Mouse (Mus musculus) lung, embryonic 15.5 days (tissue): ENCODE measurements at regions not wholly inside any gene's neighbourhood (a gene's known extent, or its start where the extent isn't known, plus 50 kb on each side); places are given as distances from the start of the nearest gene placed in this dataset.
"Not testable (repeated sequence)": the region's sequence is repeated elsewhere in the genome, so short reads cannot be mapped to it uniquely, and the experiment has no call there.

Experiments used
- ATAC-seq: fragments of 200-750 bp; cut with Nextera tagmentation; 2 replicates; pipeline ENCODE4 v1.8.0; 2017; ENCODE audit warnings: moderate number of reproducible peaks, borderline replicate concordance; ENCODE audit not compliant: low FRiP score, low TSS enrichment; ENCODE audit errors: extremely low read depth
- H3K27ac ChIP-seq: fragments of 300-500 bp; sonication (generic); 2 replicates; pipeline ENCODE4 v1.5.1; 2015; ENCODE audit warnings: moderate library complexity, mild to moderate bottlenecking, inconsistent platforms
- H3K27me3 ChIP-seq: fragments of 300-500 bp; sonication (generic); 2 replicates; pipeline ENCODE4 v1.6.1; 2015; ENCODE audit warnings: inconsistent platforms
- H3K36me3 ChIP-seq: fragments of 300-500 bp; sonication (generic); 2 replicates; pipeline ENCODE4 v1.6.1; 2015; ENCODE audit warnings: inconsistent platforms
- H3K4me1 ChIP-seq: fragments of 300-500 bp; sonication (generic); 2 replicates; pipeline ENCODE4 v1.6.1; 2015; ENCODE audit warnings: inconsistent platforms
- H3K4me2 ChIP-seq: fragments of 300-500 bp; sonication (generic); 2 replicates; pipeline ENCODE4 v1.6.1; 2015; ENCODE audit warnings: inconsistent platforms, mild to moderate bottlenecking, moderate library complexity
- H3K4me3 ChIP-seq: fragments of 300-500 bp; sonication (generic); 2 replicates; pipeline ENCODE4 v1.5.1; 2015; ENCODE audit warnings: mild to moderate bottlenecking, inconsistent platforms
- H3K9ac ChIP-seq: fragments of 300-500 bp; sonication (generic); 2 replicates; pipeline ENCODE4 v1.6.1; 2015; ENCODE audit warnings: inconsistent platforms
- H3K9me3 ChIP-seq: fragments of 300-500 bp; sonication (generic); 2 replicates; pipeline ENCODE4 v1.6.1; 2016; ENCODE audit warnings: inconsistent platforms
- WGBS: fragments of 180-500 bp; shearing (Covaris S2); methylation state at CpG from one replicate; pipeline ENCODE4 v1.1.7; 2015; 5-methylcytosine and 5-hydroxymethylcytosine counted together

DNA sequence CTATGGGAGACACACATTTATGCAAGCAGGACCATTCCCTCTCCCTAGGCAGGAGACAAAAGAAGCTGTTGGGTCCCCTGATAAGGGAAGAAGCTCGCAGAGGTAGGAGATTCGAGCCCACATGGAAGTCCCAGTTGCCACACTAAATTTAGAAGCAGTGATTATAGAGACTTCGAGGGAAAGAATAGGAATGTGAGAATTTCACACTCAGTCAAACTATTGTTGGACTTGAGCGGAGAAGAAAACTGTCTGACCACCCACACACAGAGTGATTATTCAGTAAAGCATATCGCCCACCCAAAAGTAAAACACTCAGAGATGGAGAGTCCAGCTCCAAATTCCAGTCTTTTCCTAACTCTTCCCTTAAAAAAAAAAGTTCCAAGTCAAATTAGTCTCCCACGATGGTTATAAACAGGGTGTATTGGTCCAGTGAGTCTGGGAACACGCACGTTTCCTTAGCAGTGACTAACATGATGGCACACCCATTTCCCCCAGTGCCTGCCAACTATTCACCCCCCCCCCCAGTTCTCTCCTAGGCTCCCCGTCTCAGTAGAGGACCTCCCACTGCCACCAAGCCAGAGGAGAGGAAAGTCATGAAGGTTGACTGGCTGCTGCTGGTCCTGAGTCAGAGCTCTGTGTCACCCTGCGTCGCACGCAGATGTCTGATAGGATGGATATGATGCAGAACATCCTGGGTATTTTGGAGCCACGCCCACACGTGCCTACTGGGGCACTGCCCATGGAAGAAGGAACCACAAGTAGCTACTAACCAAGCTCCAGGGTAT is 120.1 kb downstream of the Tcp10c start:
- H3K4me2 ChIP-seq = no peak overlapping the region
- 54% methylated on average over 14 of the region's 14 CpGs for WGBS
- peak; percentile 20; the same call in 1 of the 2 replicates for ATAC-seq
- no peak overlapping the region for H3K9ac ChIP-seq
- H3K27ac ChIP-seq = peak overlapping the region; percentile 65
- no peaks in the 10 kb centered on the region for H3K36me3 ChIP-seq
- peaks cover 27% of the 10 kb centered on the region for H3K4me1 ChIP-seq
- H3K9me3 ChIP-seq = no peaks in the 10 kb centered on the region
- H3K27me3 ChIP-seq = no peaks in the 10 kb centered on the region
- H3K4me3 ChIP-seq = no peak overlapping the region

DNA sequence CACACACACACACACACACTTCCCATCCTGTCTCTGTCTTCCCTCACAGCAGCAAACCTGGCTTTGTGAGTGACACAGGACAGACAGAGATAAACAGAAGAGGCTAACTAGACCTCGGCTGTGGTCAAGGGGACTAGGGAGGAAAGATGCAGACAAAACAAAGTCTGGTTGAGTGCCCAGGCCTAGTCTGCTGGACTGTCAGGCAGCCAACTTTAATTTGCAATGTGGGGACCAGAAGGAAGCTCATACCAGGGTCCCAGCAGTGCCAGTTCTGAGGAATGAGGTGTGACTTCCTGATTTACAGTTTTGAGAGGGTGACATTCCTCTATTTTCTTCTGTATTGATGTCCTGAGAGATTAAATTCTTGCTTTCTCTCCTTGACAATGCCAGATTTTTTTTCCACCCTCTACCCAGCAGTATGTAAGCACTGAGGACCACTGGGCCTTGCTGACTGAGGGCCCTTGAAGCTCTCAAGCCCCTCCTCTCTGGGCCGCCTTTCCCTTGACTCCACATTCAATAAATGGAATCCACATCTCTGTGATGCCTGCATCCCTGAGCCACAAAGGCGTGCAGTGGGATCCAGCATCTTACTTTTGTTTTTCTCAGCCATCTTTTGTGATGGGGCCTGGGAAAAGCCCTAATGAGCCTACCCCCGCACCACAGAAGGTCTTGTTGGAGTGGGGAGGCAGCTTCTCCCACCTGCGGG is 124.6 kb downstream of the Tcp10c start:
- no peaks in the 10 kb centered on the region for H3K27me3 ChIP-seq
- peak; percentile 88 for ATAC-seq
- H3K4me3 ChIP-seq = no peak overlapping the region
- H3K4me1 ChIP-seq = peaks cover 38% of the 10 kb centered on the region
- H3K27ac ChIP-seq = peak overlapping the region; percentile 88
- WGBS = 14% methylated on average over 5 of the region's 5 CpGs
- no peak overlapping the region for H3K9ac ChIP-seq
- no peaks in the 10 kb centered on the region for H3K9me3 ChIP-seq
- H3K4me2 ChIP-seq = no peak overlapping the region; the same call in 1 of the 2 replicates
- no peaks in the 10 kb centered on the region for H3K36me3 ChIP-seq

DNA sequence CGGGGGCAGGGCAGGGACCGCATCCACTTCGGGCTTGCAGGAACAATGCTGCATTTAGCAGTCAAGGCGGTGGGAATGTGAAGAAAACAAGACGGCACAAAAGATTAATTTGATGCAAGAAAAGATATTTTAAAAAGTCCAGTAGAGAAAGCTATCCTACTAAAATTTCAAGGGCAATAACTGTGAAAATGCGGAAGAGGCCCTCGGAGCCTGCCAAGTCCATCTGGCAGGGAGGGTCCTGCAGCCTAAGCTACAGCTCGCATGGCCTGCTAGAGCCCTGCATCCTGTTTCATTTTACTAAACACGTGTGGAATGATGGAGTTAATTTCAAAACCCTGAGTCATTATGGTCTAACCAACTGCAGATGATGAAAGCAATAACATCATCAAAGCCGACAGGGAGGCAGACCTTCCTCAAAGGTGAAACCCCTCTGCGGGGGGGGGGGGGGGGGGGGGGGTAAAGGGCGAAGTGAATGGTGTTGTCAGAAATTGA is 125.2 kb downstream of the Tcp10c start:
- peak; percentile 62; the same call in 1 of the 2 replicates for ATAC-seq
- H3K4me2 ChIP-seq = no peak overlapping the region; the same call in 1 of the 2 replicates
- H3K27me3 ChIP-seq = no peaks in the 10 kb centered on the region
- 14% methylated on average over 12 of the region's 12 CpGs for WGBS
- no peak overlapping the region for H3K4me3 ChIP-seq
- H3K9ac ChIP-seq = no peak overlapping the region
- H3K27ac ChIP-seq = peak overlapping the region; percentile 88
- no peaks in the 10 kb centered on the region for H3K9me3 ChIP-seq
- H3K4me1 ChIP-seq = peaks cover 32% of the 10 kb centered on the region
- H3K36me3 ChIP-seq = no peaks in the 10 kb centered on the region

DNA sequence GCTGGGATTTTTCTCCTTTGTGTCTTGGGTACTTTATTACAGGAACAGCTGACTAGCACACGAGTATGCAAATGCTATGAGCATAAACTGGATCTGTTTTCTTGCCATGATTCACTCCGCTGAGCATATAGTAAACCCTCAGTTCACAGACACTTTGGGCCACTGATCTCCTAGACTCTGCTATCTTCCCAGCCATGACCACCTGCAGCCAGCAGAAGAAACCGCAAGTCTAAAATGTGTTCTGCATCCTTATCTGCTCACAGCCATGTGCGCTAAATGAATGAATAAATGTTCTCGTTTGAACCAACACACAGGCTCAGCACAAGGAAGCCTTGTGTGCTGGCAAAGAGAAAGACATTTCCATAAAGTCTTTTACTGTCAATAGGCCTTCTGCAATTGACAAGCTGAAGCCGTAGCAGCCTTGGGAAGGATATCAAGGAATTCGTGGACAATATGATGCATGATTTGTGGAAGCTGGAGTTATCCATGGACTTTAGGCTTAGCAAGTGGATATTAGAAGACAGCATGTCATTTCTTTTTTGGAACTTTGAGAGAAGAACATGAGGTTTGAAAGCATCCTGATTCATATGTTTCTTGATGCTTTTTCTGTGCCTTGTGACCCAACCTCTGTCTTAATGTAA is 127.2 kb downstream of the Tcp10c start:
- Histone ChIP-seq H3K9me3 (no peaks in the 10 kb centered on the region), H3K4me2 (no peak overlapping the region), H3K4me1 (peaks cover 26% of the 10 kb centered on the region), H3K27me3 (no peaks in the 10 kb centered on the region), H3K9ac (no peak overlapping the region), H3K36me3 (no peaks in the 10 kb centered on the region), H3K27ac (no peak overlapping the region), H3K4me3 (no peak overlapping the region)
- no peak for ATAC-seq
- WGBS = 77% methylated on average over 7 of the region's 7 CpGs

DNA sequence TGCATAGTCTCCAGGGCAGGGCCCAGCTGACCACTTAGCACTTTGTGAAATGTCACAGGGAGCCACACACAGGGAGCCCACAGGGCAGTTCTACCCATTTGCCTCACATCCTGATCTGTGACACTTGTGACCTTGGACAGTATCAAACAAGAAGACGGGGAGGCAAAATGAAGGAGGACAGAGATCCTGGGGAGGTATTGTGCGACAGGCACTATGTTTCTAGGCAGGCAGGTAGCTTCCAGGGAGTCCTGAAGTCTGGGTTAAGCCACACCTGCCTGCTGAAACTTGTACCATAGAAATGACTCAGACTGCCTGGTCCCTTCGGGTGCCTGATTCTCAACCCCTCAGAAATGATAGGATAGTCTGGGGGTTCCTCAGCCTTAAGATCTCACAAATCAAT is 127.8 kb downstream of the Tcp10c start:
- Histone ChIP-seq H3K27me3 (no peaks in the 10 kb centered on the region), H3K27ac (no peak overlapping the region), H3K4me1 (peaks cover 26% of the 10 kb centered on the region), H3K36me3 (no peaks in the 10 kb centered on the region), H3K4me2 (no peak overlapping the region), H3K4me3 (no peak overlapping the region), H3K9ac (no peak overlapping the region), H3K9me3 (no peaks in the 10 kb centered on the region)
- ATAC-seq = no peak
- 86% methylated on average over 3 of the region's 3 CpGs for WGBS

DNA sequence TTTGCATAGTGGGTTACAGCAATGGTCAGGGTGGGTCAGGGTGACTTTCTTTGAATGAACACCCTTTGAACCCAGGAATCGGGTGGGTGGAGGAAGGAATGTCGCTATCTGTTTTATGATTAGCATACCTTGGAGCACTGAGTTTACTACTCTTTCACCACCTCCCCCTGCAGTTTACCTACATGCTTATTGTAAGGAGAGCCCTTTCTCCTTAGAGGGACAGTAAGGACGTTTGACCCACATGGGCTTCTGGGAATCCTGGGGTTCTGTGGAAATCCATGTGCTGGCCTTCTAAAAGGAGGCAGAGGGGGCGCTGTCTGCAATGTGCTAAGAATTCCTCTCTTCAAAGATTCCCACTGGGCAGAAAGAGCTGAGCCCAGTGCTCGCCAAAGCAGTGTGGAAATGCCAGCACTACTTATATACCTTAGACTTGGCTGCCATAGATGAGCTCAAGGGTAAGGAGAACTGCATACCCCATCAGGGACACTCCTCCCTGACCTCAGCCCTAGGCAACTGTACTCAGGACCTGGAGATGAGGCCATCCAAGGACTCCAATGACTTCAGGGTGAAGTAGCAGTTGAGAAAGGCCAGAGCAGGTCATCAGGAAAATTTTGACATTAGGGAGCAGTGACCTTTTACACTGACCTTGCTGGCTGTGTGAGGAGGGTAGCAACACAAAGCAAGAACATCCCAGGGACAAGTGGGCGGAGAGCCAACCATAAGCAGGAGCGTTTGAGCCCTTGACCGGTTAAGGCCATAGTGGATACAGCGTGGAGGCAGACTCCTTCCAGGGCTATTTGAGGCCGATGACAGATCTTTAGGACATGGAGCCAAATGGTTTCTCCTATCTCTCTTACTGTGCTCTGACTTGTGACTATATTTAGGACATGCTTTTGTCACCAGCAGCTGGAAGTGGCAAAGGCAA is 133.2 kb downstream of the Tcp10c start:
- no peaks in the 10 kb centered on the region for H3K27me3 ChIP-seq
- no peak overlapping the region for H3K4me2 ChIP-seq
- 71% methylated on average over 10 of the region's 10 CpGs for WGBS
- H3K36me3 ChIP-seq = no peaks in the 10 kb centered on the region
- ATAC-seq = peak; percentile 56; the same call in 1 of the 2 replicates
- H3K27ac ChIP-seq = peak overlapping the region; percentile 56
- no peak overlapping the region for H3K9ac ChIP-seq
- H3K4me3 ChIP-seq = no peak overlapping the region
- peaks cover 14% of the 10 kb centered on the region for H3K4me1 ChIP-seq
- no peaks in the 10 kb centered on the region for H3K9me3 ChIP-seq

DNA sequence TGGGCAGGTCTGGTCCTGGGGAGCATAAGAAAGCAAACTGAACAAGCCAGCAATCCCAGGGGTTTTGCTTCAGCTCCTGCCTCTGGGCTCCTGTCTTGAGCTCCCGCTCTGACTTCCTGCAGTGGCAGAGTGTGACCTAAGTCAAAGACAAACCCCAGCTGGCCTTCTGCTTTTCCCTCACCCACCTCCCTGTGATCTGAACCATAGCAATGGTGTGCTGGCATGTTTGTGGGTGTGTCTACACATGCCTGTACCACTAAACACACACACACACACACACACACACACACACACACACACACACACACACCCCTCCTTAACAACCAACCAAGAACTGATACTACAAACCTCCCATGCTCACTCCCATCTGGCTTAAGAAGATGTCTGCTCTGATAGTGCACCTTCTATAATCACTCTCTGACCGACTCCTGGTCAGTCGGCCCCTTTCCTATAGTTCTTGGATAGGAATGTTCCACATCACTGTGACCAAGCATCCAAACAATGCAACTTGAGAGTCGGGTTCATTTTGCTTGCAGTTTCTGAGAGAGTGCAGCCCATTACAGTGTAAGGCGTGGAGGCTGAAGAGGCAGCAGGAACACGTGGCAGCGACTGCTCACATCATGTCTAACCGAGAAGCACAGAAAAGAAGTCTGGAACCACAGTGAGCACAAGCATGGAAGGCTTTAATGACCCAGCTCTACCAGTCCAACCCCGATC is 134.4 kb downstream of the Tcp10c start:
- ATAC-seq = peak; percentile 50; the same call in 1 of the 2 replicates
- Histone ChIP-seq H3K4me3 (no peak overlapping the region), H3K9ac (no peak overlapping the region), H3K27ac (peak overlapping the region; percentile 56), H3K36me3 (no peaks in the 10 kb centered on the region), H3K9me3 (no peaks in the 10 kb centered on the region), H3K4me1 (peaks cover 14% of the 10 kb centered on the region), H3K4me2 (no peak overlapping the region), H3K27me3 (no peaks in the 10 kb centered on the region)
- 60% methylated on average over 9 of the region's 9 CpGs for WGBS

DNA sequence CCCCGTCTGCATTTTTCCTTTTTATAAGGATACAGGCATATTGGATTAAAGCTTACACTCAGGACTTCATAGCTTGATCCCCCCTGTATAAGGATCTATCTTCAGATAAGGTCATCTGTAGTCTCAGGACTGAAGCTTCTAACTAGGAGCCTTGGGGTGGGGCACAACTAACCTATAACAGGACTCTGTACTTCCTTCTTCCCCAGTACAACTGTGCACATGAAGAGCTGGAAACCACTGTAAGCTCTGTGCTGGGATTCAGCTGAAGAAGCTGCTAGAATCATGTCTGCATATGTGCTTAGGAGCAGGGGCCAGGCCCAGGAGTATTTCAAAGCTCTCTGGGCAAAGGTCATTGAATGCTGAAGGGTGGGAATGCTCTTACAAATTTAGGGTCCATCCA is 137.9 kb downstream of the Tcp10c start:
- H3K27me3 ChIP-seq, H3K4me3 ChIP-seq, H3K4me2 ChIP-seq, H3K9me3 ChIP-seq, H3K36me3 ChIP-seq, H3K9ac ChIP-seq, ATAC-seq, H3K27ac ChIP-seq: not testable (repeated sequence)
- 89% methylated on average over 1 of the region's 1 CpGs for WGBS
- H3K4me1 ChIP-seq = peaks cover 13% of the 10 kb centered on the region

DNA sequence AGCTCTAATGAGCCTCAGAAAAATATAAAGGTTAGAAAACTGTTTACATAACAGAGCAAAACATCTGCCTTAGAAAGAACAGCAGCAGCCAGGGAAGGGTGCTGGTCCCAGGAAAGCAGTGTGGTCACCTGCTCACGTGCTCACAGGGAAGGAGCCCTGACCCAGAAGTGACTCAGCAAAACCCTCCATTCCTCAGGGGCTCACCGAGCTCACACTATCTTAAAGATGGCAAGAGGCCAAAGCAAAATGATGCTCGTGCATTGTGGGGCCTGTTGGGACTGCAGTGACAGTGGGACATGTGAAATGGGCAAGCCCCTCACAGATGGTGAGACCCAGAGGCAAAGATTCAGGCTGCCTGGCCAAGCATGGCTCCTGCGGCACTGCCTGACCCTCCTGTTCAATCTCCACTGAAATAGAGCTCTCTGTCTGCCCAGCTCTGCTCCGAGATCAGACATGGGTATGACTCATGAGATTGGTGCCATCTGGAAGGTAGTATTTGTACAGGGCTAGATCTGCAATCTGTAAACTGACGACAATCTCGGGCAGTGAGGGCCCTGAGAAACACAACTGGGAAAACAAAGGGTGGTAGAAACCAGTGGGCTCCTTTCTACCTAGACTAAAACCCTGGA is 138.4 kb downstream of the Tcp10c start:
- H3K4me2 ChIP-seq, H3K9ac ChIP-seq, ATAC-seq, H3K27me3 ChIP-seq, H3K4me1 ChIP-seq, H3K27ac ChIP-seq, H3K36me3 ChIP-seq, H3K4me3 ChIP-seq, H3K9me3 ChIP-seq: not testable (repeated sequence)
- 19% methylated on average over 4 of the region's 7 CpGs for WGBS

DNA sequence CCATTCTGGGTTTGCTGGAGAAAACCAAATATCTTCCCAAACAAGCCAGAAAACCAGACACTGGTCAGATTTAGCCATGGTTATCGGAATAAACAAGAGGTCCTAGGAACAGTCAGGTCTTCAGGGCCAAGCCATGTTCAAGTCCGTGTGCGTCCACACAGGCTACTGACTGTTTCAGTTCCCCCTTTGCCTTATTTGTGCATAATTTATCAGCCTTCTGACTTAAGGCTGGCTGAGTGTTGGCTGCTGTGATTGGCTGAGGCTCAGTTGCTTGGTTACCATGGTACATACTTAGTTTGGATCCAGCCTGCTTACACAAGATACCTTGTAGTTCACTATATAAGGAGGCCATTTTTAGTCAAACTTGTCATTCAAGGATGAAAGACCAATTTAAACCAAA is 139.5 kb downstream of the Tcp10c start:
- H3K4me2 ChIP-seq, H3K36me3 ChIP-seq, H3K9me3 ChIP-seq, H3K4me3 ChIP-seq, H3K9ac ChIP-seq, H3K27ac ChIP-seq, H3K4me1 ChIP-seq, ATAC-seq, H3K27me3 ChIP-seq: not testable (repeated sequence)
- 79% methylated on average over 3 of the region's 3 CpGs for WGBS
